Mouse (Mus musculus): Measurements from ENCODE around the gene Gstm5.

DNA sequence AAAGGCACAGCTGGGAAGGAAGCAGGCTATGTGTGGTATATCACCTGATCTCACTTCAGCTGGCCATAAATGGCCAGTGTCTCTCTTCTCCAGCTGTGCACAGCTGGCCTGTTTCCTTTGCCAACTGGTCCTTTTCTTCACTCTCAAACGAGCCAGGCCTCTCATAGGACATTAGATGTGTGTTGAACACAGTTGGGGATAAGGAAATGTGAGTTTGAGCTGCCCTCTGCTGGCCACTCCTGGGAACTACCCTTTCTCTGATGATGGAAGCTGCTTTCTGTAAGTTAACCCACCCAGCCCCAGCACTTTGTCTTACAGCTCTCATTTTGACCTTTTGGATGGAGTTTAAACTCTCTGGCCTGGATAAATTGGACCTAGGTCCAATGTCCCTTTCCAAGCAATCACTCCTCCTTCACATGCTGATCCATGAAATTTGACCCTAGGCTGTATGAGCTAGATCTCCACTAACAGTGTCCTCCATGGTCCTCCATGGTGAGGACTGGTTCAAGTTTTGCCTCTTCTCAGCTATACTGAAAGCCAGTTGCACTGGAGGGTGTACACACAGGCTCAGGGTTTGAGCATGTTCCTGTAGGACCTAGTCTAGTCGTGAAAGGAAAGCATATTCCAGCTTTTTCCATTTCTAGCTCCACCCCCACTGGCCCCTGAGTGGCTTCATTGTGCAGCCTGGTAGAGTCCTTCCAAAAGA is 31.6 kb upstream of the Gstm5 start:
- TF ChIP-seq CEBPB (IDR thresholded peaks at IDR 0.05; ENCODE audit: low read depth) = no peak
- TF ChIP-seq CTCF (IDR thresholded peaks at IDR 0.05; ENCODE audit: control insufficient read depth, insufficient read depth, insufficient read length) = peak; percentile 79
- TF ChIP-seq FOSL1 (IDR thresholded peaks at IDR 0.05; ENCODE audit: insufficient read depth, low read length, poor library complexity, severe bottlenecking) = no peak
- TF ChIP-seq MAX (IDR thresholded peaks at IDR 0.05) = no peak
- TF ChIP-seq MYOG (IDR thresholded peaks at IDR 0.05; ENCODE audit: control insufficient read depth, extremely low read depth, insufficient read length) = no peak
- no peak for TF ChIP-seq MYOD1 (IDR thresholded peaks at IDR 0.05; ENCODE audit: control insufficient read depth, insufficient read length, low read depth)
